Mouse (Mus musculus) frontal cortex, adult (tissue): Measurements from ENCODE around the gene Gsk3b.
"Not testable (repeated sequence)": the region's sequence is repeated elsewhere in the genome, so short reads cannot be mapped to it uniquely, and the experiment has no call there.

Source experiments
- ATAC-seq: cut with Nextera tagmentation; 2 replicates; pipeline ENCODE4 v1.9.2; 2017; ENCODE audit warnings: mild to moderate bottlenecking, moderate library complexity, mixed read lengths; ENCODE audit not compliant: low TSS enrichment

The Gsk3b gene

GRCm38 (mm10) chr16:38189952-38190351 is 101.2 kb downstream of the Gsk3b start:
- peak; percentile 73 for ATAC-seq

- peak; percentile 64 for ATAC-seq
Measured at GRCm38 (mm10) chr16:38190531-38190930, 101.7 kb downstream of the Gsk3b start.

GRCm38 (mm10) chr16:38191460-38191859 is 102.7 kb downstream of the Gsk3b start:
- no peak for ATAC-seq

GRCm38 (mm10) chr16:38192640-38193039 is 103.8 kb downstream of the Gsk3b start:
- ATAC-seq: peak; percentile 71

GRCm38 (mm10) chr16:38197299-38197698 is 108.5 kb downstream of the Gsk3b start:
- peak; percentile 53 for ATAC-seq

GRCm38 (mm10) chr16:38205272-38205671 is 116.5 kb downstream of the Gsk3b start:
- ATAC-seq: no peak

- not testable (repeated sequence) for ATAC-seq
Measured at GRCm38 (mm10) chr16:38222491-38222890, 133.7 kb downstream of the Gsk3b start.

GRCm38 (mm10) chr16:38236936-38237585 is 148.3 kb downstream of the Gsk3b start:
- ATAC-seq: no peak

- peak; percentile 79 for ATAC-seq
Measured at GRCm38 (mm10) chr16:38239729-38240128, 150.9 kb downstream of the Gsk3b start.

- ATAC-seq: 0 out of 2 replicates have a peak, but pooled peaks have one; percentile 16
Measured at GRCm38 (mm10) chr16:38240167-38240566, 151.4 kb downstream of the Gsk3b start.

- ATAC-seq: no peak
Measured at GRCm38 (mm10) chr16:38244111-38244510, 155.3 kb downstream of the Gsk3b start.

- ATAC-seq: no peak
Measured at GRCm38 (mm10) chr16:38245379-38245778, 156.6 kb downstream of the Gsk3b start.

GRCm38 (mm10) chr16:38245849-38246585 is 157.2 kb downstream of the Gsk3b start:
- ATAC-seq: no peak

GRCm38 (mm10) chr16:38248331-38248961 is 159.6 kb downstream of the Gsk3b start:
- ATAC-seq: 0 out of 2 replicates have a peak, but pooled peaks have one; percentile 6

- no peak for ATAC-seq
Measured at GRCm38 (mm10) chr16:38250467-38250866, 161.7 kb downstream of the Gsk3b start.

- ATAC-seq: no peak
Measured at GRCm38 (mm10) chr16:38254001-38254400, 165.2 kb downstream of the Gsk3b start.

GRCm38 (mm10) chr16:38255107-38255506 is 166.3 kb downstream of the Gsk3b start:
- ATAC-seq: no peak

GRCm38 (mm10) chr16:38255927-38256326 is 167.1 kb downstream of the Gsk3b start:
- no peak for ATAC-seq

- no peak for ATAC-seq
Measured at GRCm38 (mm10) chr16:38271601-38272000, 182.8 kb downstream of the Gsk3b start.

GRCm38 (mm10) chr16:38272483-38272882 is 183.7 kb downstream of the Gsk3b start:
- no peak for ATAC-seq

- no peak for ATAC-seq
Measured at GRCm38 (mm10) chr16:38274737-38275136, 185.9 kb downstream of the Gsk3b start.

- ATAC-seq: no peak
Measured at GRCm38 (mm10) chr16:38279794-38280193, 191.0 kb downstream of the Gsk3b start.

GRCm38 (mm10) chr16:38280951-38281350 is 192.2 kb downstream of the Gsk3b start:
- no peak for ATAC-seq
